Mouse (Mus musculus) heart, embryonic 11.5 days (tissue): ENCODE measurements around the gene Xrcc3. TPM values are rescaled to one million over a fixed set of nuclear protein-coding genes. Genes with fewer than 3 reads are reported as not detected.

ENCODE experiments used
- ATAC-seq: fragments of 200-750 bp; cut with Nextera tagmentation; replicated peaks from 2 replicates; pipeline ENCODE4 v1.8.0; 2017; ENCODE audit warnings: moderate library complexity; ENCODE audit not compliant: insufficient number of reproducible peaks, low FRiP score, low TSS enrichment
- H3K27ac ChIP-seq: fragments of 300-500 bp; sonication (generic); 2 replicates; pipeline ENCODE4 v1.5.1; 2014; ENCODE audit warnings: mild to moderate bottlenecking, low read depth, low read length
- H3K27me3 ChIP-seq: fragments of 300-500 bp; sonication (generic); 2 replicates; pipeline ENCODE4 v1.6.1; 2014; ENCODE audit warnings: mild to moderate bottlenecking, low read length, mixed read lengths; ENCODE audit not compliant: control insufficient read depth, insufficient read depth
- H3K36me3 ChIP-seq: fragments of 300-500 bp; sonication (generic); 2 replicates; pipeline ENCODE4 v1.6.1; 2014; ENCODE audit warnings: mild to moderate bottlenecking, low read length, moderate library complexity, mixed read lengths; ENCODE audit not compliant: control insufficient read depth, insufficient read depth
- H3K4me1 ChIP-seq: fragments of 300-500 bp; sonication (generic); 2 replicates; pipeline ENCODE4 v1.6.1; 2014; ENCODE audit warnings: low read length; ENCODE audit not compliant: control insufficient read depth, insufficient read depth
- H3K4me2 ChIP-seq: fragments of 300-500 bp; sonication (generic); 2 replicates; pipeline ENCODE4 v1.6.1; 2014; ENCODE audit warnings: mild to moderate bottlenecking, moderate library complexity
- H3K4me3 ChIP-seq: fragments of 300-500 bp; sonication (generic); 2 replicates; pipeline ENCODE4 v1.5.1; 2014; ENCODE audit warnings: low read depth, low read length
- H3K9ac ChIP-seq: fragments of 300-500 bp; sonication (generic); 2 replicates; pipeline ENCODE4 v1.6.1; 2014; ENCODE audit warnings: mild to moderate bottlenecking, low read depth, low read length, moderate library complexity
- H3K9me3 ChIP-seq: fragments of 300-500 bp; sonication (generic); replicated peaks from 2 replicates; pipeline ENCODE4 v1.6.1; 2016; ENCODE audit warnings: low read length; ENCODE audit not compliant: control insufficient read depth
- WGBS: fragments of 180-500 bp; shearing (Covaris S2); extraction: QIAGEN DNeasy Blood & Tissue Kit; methylation state at CpG from one replicate; pipeline ENCODE4 v1.1.7; 2014; ENCODE audit not compliant: insufficient replicate concordance; 5-methylcytosine and 5-hydroxymethylcytosine counted together
- polyA plus RNA-seq: library from polyadenylated mRNA; unstranded; fragments of >200 nt; fragmentation: Nextera tagmentation; extraction: Ambion mirVana; gene quantifications from 2 replicates; pipeline ENCODE4 v1.2.1, GENCODE M21; 2014

Xrcc3 gene
- polyA plus RNA-seq, 1 experiment from 2014 or later = 7.9 TPM

DNA sequence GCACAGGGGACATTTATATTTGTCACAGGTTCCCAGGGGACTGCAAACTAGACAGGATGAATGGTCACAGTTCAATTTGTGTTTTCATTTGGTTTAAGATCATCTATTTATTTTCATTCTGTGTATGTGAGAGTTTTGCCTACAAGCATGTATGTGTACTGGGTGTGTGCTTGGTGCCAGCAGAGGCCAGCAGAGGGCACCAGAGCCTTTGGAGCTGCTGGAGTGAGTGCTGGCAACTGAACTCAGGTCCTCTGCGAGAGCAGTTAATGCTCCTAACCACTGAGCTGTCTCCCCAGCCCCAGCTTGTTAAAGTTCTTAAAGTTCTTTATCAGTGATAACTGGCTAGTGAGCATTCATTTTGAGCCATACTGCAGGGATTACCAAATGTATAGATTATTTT, 34.1 kb downstream of the Xrcc3 start:
- peaks cover 60% of the 10 kb centered on the region for H3K36me3 ChIP-seq
- no peaks in the 10 kb centered on the region for H3K9me3 ChIP-seq
- WGBS = 96% methylated on average over 1 of the region's 1 CpGs
- H3K4me3 ChIP-seq = no peak overlapping the region
- no peak overlapping the region for H3K9ac ChIP-seq
- no peak for ATAC-seq
- H3K27ac ChIP-seq = no peak overlapping the region
- H3K27me3 ChIP-seq = no peaks in the 10 kb centered on the region
- H3K4me1 ChIP-seq = peaks cover 2% of the 10 kb centered on the region; the same call in 1 of the 2 replicates
- no peak overlapping the region for H3K4me2 ChIP-seq

DNA sequence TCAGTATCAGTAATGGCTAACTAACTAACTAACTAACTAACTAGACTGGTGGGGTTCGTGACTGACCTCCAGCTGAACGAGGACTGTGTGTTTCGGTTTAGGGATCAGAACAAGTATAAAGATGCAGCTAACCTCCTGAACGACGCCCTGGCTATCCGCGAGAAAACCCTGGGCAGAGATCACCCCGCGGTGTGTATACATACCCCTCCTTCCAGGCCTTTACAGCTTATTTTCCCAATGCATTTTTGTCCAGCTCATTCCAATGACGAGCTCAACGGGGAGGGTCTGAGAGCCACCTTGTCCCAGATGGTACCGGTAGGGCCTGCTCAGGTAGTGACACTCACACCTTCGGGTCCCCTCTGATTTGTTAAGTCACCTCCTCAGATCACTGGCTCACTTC, 35.8 kb downstream of the Xrcc3 start:
- Histone ChIP-seq H3K9ac (no peak overlapping the region), H3K27ac (no peak overlapping the region), H3K4me1 (peaks cover 2% of the 10 kb centered on the region; the same call in 1 of the 2 replicates), H3K9me3 (no peaks in the 10 kb centered on the region), H3K4me3 (no peak overlapping the region), H3K36me3 (peaks cover 66% of the 10 kb centered on the region), H3K4me2 (no peak overlapping the region), H3K27me3 (no peaks in the 10 kb centered on the region)
- ATAC-seq = no peak
- 93% methylated on average over 13 of the region's 13 CpGs for WGBS

DNA sequence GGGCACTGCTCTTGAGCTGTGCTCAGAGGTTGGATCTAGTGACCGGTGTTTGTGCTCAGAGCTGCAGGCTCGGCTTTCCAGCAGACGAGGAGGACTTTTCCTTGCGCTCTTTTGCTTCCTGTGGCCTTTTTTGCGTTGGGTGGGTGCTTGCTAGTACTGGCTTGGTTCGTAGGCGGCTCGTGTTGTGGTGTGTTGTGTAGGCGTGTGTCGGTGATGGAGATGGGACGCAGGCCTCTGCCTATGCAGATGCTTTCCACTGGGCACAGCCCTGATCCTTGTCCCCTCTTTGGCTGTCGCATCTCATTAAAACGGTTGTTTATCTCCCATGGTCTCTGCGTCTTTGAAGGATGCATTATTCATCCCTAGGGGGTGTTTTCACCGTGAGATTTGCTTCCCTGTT, 38.8 kb downstream of the Xrcc3 start:
- Histone ChIP-seq H3K27ac (no peak overlapping the region), H3K4me2 (no peak overlapping the region), H3K9ac (no peak overlapping the region), H3K9me3 (no peaks in the 10 kb centered on the region), H3K4me3 (no peak overlapping the region), H3K36me3 (peaks cover 55% of the 10 kb centered on the region), H3K4me1 (peaks cover 8% of the 10 kb centered on the region), H3K27me3 (no peaks in the 10 kb centered on the region)
- 77% methylated on average over 15 of the region's 15 CpGs for WGBS
- ATAC-seq = no peak

DNA sequence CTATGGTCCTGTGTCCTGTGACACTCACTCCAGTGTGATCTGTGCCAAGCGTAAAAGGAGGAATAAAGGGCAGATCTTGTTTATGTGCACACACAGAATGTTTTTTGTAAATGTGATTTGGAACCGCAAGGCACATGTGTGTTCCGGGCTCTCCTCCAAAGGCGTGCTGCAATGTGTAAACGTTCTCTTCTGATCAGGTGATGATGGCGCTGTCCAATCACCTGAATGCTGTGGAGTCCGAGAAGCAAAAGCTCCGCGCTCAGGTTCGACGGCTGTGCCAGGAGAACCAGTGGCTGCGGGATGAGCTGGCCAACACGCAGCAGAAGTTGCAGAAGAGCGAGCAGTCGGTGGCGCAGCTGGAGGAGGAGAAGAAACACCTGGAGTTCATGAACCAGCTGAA, 39.5 kb downstream of the Xrcc3 start:
- H3K36me3 ChIP-seq = peaks cover 49% of the 10 kb centered on the region

DNA sequence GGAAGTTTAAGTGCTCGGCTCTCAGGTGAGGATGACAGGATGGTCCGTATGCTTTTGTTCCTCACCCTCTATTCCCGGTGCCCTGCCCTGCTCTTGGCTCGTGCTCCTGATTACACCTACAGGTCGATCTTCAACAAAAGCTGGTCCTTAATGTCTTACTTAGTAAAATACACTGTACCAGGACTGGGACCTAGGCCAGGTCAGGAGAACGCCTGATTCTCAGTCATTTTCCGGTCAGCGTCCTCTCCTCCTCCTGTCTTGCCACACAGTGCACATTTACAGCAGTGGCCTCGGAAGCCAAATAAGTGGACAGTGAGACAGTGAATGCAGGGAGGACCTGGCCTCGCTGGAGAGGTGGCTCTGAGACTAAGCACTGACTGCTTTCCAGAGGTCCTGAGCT, 43.0 kb downstream of the Xrcc3 start:
- no peak; the same call in 1 of the 2 replicates for ATAC-seq
- 83% methylated on average over 10 of the region's 10 CpGs for WGBS
- no peak overlapping the region for H3K27ac ChIP-seq
- H3K4me3 ChIP-seq = no peak overlapping the region
- H3K4me2 ChIP-seq = no peak overlapping the region
- no peak overlapping the region for H3K9ac ChIP-seq
- peaks cover 30% of the 10 kb centered on the region for H3K36me3 ChIP-seq
- no peaks in the 10 kb centered on the region for H3K9me3 ChIP-seq
- H3K27me3 ChIP-seq = no peaks in the 10 kb centered on the region
- peaks cover 27% of the 10 kb centered on the region for H3K4me1 ChIP-seq

More for the DNA sequence above, 39.5 kb downstream of the Xrcc3 start:
- Histone ChIP-seq H3K4me3 (no peak overlapping the region), H3K4me1 (peaks cover 15% of the 10 kb centered on the region), H3K4me2 (no peak overlapping the region), H3K27me3 (no peaks in the 10 kb centered on the region), H3K27ac (no peak overlapping the region), H3K9me3 (no peaks in the 10 kb centered on the region), H3K9ac (no peak overlapping the region)
- no peak for ATAC-seq
- WGBS = 85% methylated on average over 16 of the region's 16 CpGs

DNA sequence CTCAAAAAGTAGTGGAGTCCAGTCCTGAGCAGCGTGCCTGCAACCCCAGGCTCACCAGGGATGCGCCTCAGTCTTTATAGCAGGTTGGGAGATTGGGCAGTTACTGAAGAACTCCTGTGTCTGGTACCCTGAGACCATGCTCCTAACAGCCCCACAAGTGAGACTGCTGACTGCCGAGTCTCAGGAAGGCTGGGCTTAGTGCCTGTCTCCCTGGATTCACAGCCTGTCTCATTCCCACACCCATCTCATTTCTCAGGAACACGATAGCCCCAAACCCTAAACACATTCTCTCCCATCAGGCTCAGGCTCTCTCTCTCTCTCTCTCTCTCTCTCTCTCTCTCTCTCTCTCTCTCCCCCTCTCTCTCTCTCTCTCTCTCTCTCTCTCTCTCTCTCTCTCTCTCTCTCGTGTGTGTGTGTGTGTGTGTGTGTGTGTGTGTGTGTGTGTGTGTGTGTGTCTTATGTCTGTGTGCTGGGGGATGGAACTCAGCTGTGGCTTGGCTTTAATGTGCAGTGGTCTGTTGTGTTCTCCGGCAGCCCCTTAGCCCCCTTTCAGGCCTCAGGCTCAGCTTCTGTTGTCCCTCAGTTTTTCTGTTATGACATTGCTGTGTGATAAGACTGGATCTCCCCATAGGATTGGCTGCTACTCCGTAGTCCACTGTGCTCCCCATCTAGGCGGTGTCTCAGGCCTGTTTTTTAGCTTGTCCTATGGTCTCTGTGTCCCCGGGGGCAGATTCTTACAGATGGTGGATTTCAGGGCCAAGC, 43.7 kb downstream of the Xrcc3 start:
- Histone ChIP-seq H3K4me1 (peaks cover 29% of the 10 kb centered on the region), H3K4me2 (no peak overlapping the region), H3K4me3 (no peak overlapping the region), H3K9me3 (no peaks in the 10 kb centered on the region), H3K9ac (no peak overlapping the region), H3K27ac (peak overlapping the region; percentile 57; the same call in 1 of the 2 replicates), H3K27me3 (no peaks in the 10 kb centered on the region), H3K36me3 (peaks cover 26% of the 10 kb centered on the region)
- 61% methylated on average over 8 of the region's 9 CpGs for WGBS
- no peak for ATAC-seq

DNA sequence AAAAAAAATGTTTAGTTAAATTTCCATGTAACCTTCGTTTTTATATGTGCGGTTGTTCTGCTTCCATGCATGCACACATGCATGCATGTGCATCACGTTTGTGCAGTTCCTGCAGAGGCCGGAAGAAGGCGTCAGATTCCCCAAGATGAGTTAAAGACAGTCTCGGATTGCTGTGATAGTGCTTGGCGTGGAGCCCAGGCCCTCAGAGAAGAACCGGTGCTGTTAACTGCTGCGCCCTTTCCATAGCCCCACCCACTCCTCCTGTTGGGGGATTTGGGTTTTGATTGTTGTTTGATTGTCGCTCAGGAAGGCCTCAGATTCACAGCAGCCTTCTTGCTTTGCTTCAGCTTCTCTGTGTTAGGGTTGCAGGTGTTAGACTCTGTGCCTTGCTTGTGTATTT, 44.4 kb downstream of the Xrcc3 start:
- ATAC-seq = peak; percentile 24; the same call in 1 of the 2 replicates
- no peak overlapping the region for H3K9ac ChIP-seq
- 33% methylated on average over 10 of the region's 10 CpGs for WGBS
- H3K9me3 ChIP-seq = no peaks in the 10 kb centered on the region
- peaks cover 29% of the 10 kb centered on the region for H3K4me1 ChIP-seq
- peak overlapping the region; percentile 57; the same call in 1 of the 2 replicates for H3K27ac ChIP-seq
- H3K27me3 ChIP-seq = no peaks in the 10 kb centered on the region
- peaks cover 19% of the 10 kb centered on the region for H3K36me3 ChIP-seq
- H3K4me2 ChIP-seq = no peak overlapping the region
- H3K4me3 ChIP-seq = no peak overlapping the region

DNA sequence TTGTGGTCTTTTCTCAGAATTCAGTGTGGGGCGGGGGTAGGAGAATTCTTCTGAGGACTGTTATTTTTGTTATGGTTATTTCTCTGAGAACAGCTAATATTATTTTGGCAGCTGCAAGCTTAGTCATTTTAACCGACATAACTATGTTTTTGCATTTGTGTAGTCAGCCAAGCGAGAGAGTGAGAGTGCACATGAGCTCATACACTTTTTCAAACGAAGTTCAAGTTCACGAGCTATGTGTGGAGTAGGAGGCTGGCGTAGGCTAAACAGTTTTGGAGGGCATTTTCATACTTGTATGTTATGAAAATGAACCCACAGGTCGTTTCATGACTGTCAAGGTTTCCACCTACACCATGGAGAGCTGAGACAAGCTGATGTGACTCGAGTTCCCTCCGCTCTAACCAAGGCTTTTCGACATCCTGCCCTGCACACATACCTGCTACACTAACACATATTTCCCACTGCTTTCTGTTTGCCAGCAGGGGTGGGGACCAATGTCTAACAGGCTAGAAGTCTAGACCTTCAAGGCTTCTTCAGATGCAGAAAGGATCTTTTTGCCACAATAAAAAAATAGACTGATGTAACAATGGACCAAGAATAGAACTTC, 45.2 kb downstream of the Xrcc3 start:
- peaks cover 11% of the 10 kb centered on the region for H3K36me3 ChIP-seq
- H3K4me3 ChIP-seq = no peak overlapping the region
- no peak for ATAC-seq
- H3K9ac ChIP-seq = no peak overlapping the region
- H3K27ac ChIP-seq = no peak overlapping the region
- WGBS = 89% methylated on average over 10 of the region's 10 CpGs
- H3K27me3 ChIP-seq = no peaks in the 10 kb centered on the region
- H3K4me2 ChIP-seq = no peak overlapping the region
- H3K4me1 ChIP-seq = peaks cover 29% of the 10 kb centered on the region
- H3K9me3 ChIP-seq = no peaks in the 10 kb centered on the region
